In the genomic region with DNA sequence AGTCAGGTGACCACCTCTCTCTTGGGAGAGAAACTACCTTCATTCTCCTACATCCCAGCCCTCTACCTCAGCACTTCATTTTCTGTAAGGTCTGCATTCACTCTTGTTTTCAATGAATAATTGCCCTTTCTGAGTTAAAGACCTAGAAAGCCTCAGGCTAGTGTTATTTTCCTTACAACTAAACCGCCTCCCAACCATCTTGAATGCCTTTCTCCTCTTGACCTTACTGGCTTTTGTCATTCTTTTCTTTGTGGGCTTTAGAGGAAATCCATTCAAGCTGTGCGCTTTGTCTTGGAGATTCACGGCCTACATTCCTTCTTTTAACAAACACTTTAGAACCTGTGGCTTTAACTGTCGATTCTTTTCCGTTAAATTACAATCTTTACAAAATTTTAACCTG, we compare ENCODE assay signal across 20 mouse cellular contexts. TPM values are rescaled to one million over a fixed set of nuclear protein-coding genes. Genes with fewer than 3 reads are reported as not detected.
DNase-seq lines count a peak whose midpoint lies in the region; ATAC-seq and TF ChIP-seq lines count a peak whose summit lies in the region.
"Had no signal": no experiment of that assay in that cellular context is flagged by ENCODE, and none has a peak within 500 bp of the region (broad histone marks: within the 10 kb centered on the region; RNA-seq: fewer than 3 reads in every experiment).

No protein-coding gene starts in this region.

- no peak overlapping the region for H3K9ac ChIP-seq in hindbrain, embryonic 11.5 days (ENCODE audit: low read depth, low read length)
- no peak overlapping the region for H3K9ac ChIP-seq in hindbrain, postnatal 0 days (replicated peaks; ENCODE audit: low read length)
- no peak overlapping the region for H3K9ac ChIP-seq in embryonic facial prominence, embryonic 13.5 days
- H3K9ac ChIP-seq: heart, embryonic 12.5 days; liver, embryonic 12.5 days had no signal

- no peak overlapping the region for H3K27ac ChIP-seq in hindbrain, embryonic 11.5 days (ENCODE audit: low read depth, low read length)
- no peak overlapping the region for H3K27ac ChIP-seq in hindbrain, postnatal 0 days
- H3K27ac ChIP-seq in embryonic facial prominence, embryonic 13.5 days, result peak overlapping the region; percentile 13; the same call in 1 of the 2 replicates
- no peak overlapping the region for H3K27ac ChIP-seq in left cerebral cortex, adult 2 months
- H3K27ac ChIP-seq: liver, embryonic 12.5 days had no signal

- H3K4me3 ChIP-seq in hindbrain, embryonic 11.5 days (ENCODE audit: low read depth, low read length), result no peak overlapping the region
- no peak overlapping the region for H3K4me3 ChIP-seq in hindbrain, postnatal 0 days (ENCODE audit: low read length)
- no peak overlapping the region for H3K4me3 ChIP-seq in embryonic facial prominence, embryonic 13.5 days
- no peak overlapping the region for H3K4me3 ChIP-seq in left cerebral cortex, adult 2 months
- H3K4me3 ChIP-seq: heart, embryonic 12.5 days; liver, embryonic 12.5 days; megakaryocyte, embryonic 14.5 days had no signal

- peak; percentile 21 for DNase-seq in hindbrain, embryonic 11.5 days (ENCODE audit: low spot score)
- no peak for DNase-seq in hindbrain, postnatal 0 days (ENCODE audit: low spot score)
- DNase-seq in ES-CJ7 (ENCODE audit: low read depth, low spot score), result peak; percentile 98
- DNase-seq in embryo, embryonic 10 days (ENCODE audit: low spot score), result peak; percentile 64
- DNase-seq in adrenal gland, postnatal 36 days, result no peak
- no peak for DNase-seq in ovary, postnatal 10 days (ENCODE audit: low spot score)
- no peak for DNase-seq in left cerebral cortex, adult 2 months (ENCODE audit: extremely low spot score in 1 of 2, low spot score in 2 of 2)
- DNase-seq: cerebellum, adult 9-10 months; kidney, postnatal 14 days; lung, adult 2 months; right cerebral cortex, adult 18-20 months; thymus, postnatal 14 days had no signal

- intact Hi-C loops in left cerebral cortex, adult 2 months (cut with DNase I), result no loop called here

- no peak overlapping the region for H3K4me2 ChIP-seq in hindbrain, embryonic 11.5 days (replicated peaks; ENCODE audit: low read depth, low read length)
- no peak overlapping the region for H3K4me2 ChIP-seq in hindbrain, postnatal 0 days (ENCODE audit: low read depth, low read length)
- no peak overlapping the region for H3K4me2 ChIP-seq in embryonic facial prominence, embryonic 13.5 days
- H3K4me2 ChIP-seq: heart, embryonic 12.5 days; liver, embryonic 12.5 days had no signal

- no peaks in the 10 kb centered on the region for H3K27me3 ChIP-seq in hindbrain, embryonic 11.5 days (ENCODE audit: control insufficient read depth, insufficient read depth, low read length)
- H3K27me3 ChIP-seq in hindbrain, postnatal 0 days (ENCODE audit: insufficient read depth, low read length), result 0 out of 2 replicates have a peak, but pooled peaks cover 6% of the 10 kb centered on the region
- no peaks in the 10 kb centered on the region for H3K27me3 ChIP-seq in embryonic facial prominence, embryonic 13.5 days
- H3K27me3 ChIP-seq: heart, embryonic 12.5 days had no signal

- no peak for ATAC-seq in hindbrain, embryonic 11.5 days (ENCODE audit: low FRiP score)
- no peak for ATAC-seq in hindbrain, postnatal 0 days
- ATAC-seq in embryonic facial prominence, embryonic 13.5 days (ENCODE audit: insufficient number of reproducible peaks, insufficient read depth, low FRiP score, low TSS enrichment, low read depth), result no peak
- ATAC-seq: forebrain, embryonic 16.5 days; hindbrain, embryonic 16.5 days; intestine, postnatal 0 days; liver, embryonic 12.5 days; Patski had no signal

- no peaks in the 10 kb centered on the region for H3K9me3 ChIP-seq in hindbrain, embryonic 11.5 days (ENCODE audit: control insufficient read depth, low read length)
- no peaks in the 10 kb centered on the region for H3K9me3 ChIP-seq in hindbrain, postnatal 0 days (ENCODE audit: low read length)
- no peaks in the 10 kb centered on the region for H3K9me3 ChIP-seq in embryonic facial prominence, embryonic 13.5 days
- H3K9me3 ChIP-seq: heart, embryonic 12.5 days; liver, embryonic 12.5 days; megakaryocyte, embryonic 14.5 days had no signal

- WGBS in hindbrain, embryonic 11.5 days, result 14% methylated on average over 5 of the region's 5 CpGs
- 38% methylated on average over 5 of the region's 5 CpGs for WGBS in hindbrain, postnatal 0 days
- WGBS in embryonic facial prominence, embryonic 13.5 days, result 20% methylated on average over 5 of the region's 5 CpGs

- no peaks in the 10 kb centered on the region for H3K4me1 ChIP-seq in hindbrain, embryonic 11.5 days (replicated peaks; ENCODE audit: control insufficient read depth, insufficient read depth, low read length)
- H3K4me1 ChIP-seq in hindbrain, postnatal 0 days (ENCODE audit: insufficient read depth, low read length), result no peaks in the 10 kb centered on the region
- peaks cover 19% of the 10 kb centered on the region for H3K4me1 ChIP-seq in embryonic facial prominence, embryonic 13.5 days

- H3K36me3 ChIP-seq in hindbrain, embryonic 11.5 days (ENCODE audit: control insufficient read depth, insufficient read depth, low read length), result no peaks in the 10 kb centered on the region
- H3K36me3 ChIP-seq in hindbrain, postnatal 0 days (ENCODE audit: insufficient read depth, low read length), result no peaks in the 10 kb centered on the region
- no peaks in the 10 kb centered on the region for H3K36me3 ChIP-seq in embryonic facial prominence, embryonic 13.5 days
- H3K36me3 ChIP-seq: heart, embryonic 12.5 days; liver, embryonic 12.5 days had no signal

- no peak for TF ChIP-seq CTCF in hindbrain, postnatal 0 days (IDR thresholded peaks at IDR 0.05; ENCODE audit: low read depth)
- no peak for TF ChIP-seq CTCF in left cerebral cortex, adult 2 months (IDR thresholded peaks at IDR 0.05)

RNA-seq across cellular contexts. Expression of a gene that starts 3.0 kb away (rescaled TPM):
- 160 and 163 TPM in 2 replicates for polyA plus RNA-seq in hindbrain, embryonic 11.5 days (2014; fragmentation: Nextera tagmentation; extraction: Ambion mirVana)
- 72.7 and 80.6 TPM in 2 replicates for total RNA-seq in hindbrain, postnatal 0 days (2014; rRNA removed)
- polyA plus RNA-seq in hindbrain, postnatal 0 days (2015; fragmentation: Nextera tagmentation; extraction: Ambion mirVana), result 194 and 217 TPM in 2 replicates
- polyA plus RNA-seq in embryonic facial prominence, embryonic 13.5 days (2015; fragmentation: Nextera tagmentation; extraction: Ambion mirVana), result 309 and 330 TPM in 2 replicates
- total RNA-seq in adrenal gland, postnatal 36 days (2021), result 100 to 1,000 TPM; 161 to 356 TPM
- 100 to 1,000 TPM; 179 to 193 TPM for total RNA-seq in left cerebral cortex, adult 2 months (2021)

Comparison
In these comparisons a context has a peak if more than half of its experiments do, and no peak if none do; other contexts are left out.
1. DNase-seq: peak in hindbrain, embryonic 11.5 days (single experiment), ES-CJ7 (single experiment) and embryo, embryonic 10 days (single experiment); none in hindbrain, postnatal 0 days (single experiment), adrenal gland, postnatal 36 days (0 of 2), ovary, postnatal 10 days (single experiment) and left cerebral cortex, adult 2 months (0 of 2).